Mouse (Mus musculus): ENCODE measurements around the gene Kncn. TPM values are rescaled to one million over a fixed set of nuclear protein-coding genes. Genes with fewer than 3 reads are reported as not detected.

Kncn gene
- total RNA-seq, 2 experiments from 2014 or later, result 0.26 to 0.55 TPM

DNA sequence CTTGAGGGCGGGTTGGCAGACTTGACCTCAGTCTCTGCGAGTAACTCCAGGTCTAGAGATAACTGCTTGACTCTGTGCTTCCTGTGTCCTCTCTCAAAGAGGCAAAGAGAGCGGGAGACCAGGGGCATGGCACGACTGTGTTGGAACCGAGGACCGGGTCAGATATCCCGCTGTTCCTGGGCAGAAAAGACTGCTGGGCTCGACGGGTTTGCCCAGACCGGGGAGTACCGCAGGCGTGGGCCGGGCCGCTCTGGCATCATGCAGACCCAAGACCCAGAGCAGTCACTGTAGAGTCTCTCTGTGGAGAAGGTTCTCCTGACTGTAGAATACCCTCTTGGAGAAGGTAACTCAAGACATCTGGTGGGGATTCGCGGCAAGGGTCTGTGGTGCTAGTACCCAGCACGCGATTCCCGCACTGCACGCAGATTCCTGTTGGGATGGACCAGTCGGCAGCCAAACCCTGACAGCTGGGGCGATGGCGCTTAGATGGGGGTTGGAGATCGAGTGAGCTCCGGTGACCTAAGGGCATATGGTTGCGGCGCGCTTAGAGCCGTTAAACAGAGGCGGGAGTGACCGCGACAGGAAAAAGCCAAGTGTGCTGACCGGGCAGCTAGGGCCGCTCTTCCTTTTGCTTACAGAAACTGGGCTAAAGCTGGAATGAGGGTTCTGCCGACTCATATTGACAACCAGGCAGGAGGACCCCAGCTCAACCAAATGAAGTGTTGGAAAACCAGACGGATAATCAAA lies 51.8 kb downstream of the Kncn start:
- no peak for DNase-seq (ENCODE audit: low spot score in 2 of 2)

DNA sequence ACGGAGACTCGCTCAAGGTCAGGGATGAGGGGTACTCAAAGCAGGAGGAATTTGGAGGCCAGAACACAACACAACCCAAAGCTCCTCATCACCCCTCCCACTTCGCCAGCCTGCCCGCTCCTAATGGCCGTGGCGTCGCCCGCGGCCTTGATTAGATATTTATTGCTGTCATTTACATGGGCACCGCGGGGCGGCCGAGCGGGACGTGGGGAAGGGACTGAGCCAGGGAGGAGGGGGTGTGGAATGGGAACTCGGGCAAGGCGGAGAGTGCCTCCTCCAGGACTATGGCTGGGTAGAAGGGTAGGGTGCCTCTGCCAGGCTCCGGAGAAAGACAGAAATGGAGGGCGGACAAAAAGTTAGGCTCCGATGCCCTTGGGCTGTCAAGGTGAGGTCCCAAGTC lies 52.4 kb downstream of the Kncn start:
- no peak for DNase-seq (ENCODE audit: low spot score in 2 of 2)

DNA sequence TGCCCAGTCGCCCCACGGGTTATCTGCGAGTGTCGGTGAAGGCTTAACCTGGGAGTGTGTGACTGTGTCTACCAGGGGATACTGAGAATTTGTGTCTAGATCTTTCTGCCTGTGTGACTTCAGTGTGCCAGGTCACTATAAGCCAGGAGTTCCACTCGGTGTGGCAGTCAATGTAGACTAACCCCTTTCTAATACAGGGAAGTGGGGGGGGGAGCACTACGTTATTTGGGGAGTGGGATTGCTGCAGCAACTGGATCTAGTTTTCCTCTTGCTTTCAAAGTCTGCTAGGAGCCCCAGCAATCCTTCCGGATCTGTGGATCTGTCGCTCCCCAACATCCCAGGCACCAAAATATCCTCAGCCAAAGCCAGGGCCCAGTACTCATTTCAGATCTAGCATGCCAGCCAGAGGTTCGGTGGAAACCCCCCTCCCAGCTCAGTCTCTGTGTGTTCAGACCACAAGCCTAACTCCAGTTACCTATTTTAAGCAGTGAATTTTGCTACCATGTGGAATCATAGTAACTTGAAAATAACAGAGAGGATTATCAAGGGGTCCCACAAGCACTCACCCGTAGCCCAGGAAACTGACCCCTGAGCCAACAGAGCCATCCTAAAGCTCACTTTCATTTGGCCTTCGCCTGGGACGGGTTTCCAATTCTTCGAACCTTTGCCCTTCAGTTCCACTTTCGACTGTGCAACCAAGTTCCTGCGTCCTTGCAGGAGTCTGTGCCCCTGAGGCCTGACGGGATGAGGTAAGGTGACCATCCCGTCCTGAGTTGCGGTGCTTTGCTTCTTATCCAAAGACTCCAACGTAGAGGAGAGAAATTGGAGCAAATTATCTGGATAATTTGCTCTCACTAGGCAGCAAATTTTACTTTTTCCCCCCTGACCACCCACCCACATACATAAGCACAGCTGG lies 53.1 kb downstream of the Kncn start:
- DNase-seq (ENCODE audit: low spot score in 2 of 2), result no peak

DNA sequence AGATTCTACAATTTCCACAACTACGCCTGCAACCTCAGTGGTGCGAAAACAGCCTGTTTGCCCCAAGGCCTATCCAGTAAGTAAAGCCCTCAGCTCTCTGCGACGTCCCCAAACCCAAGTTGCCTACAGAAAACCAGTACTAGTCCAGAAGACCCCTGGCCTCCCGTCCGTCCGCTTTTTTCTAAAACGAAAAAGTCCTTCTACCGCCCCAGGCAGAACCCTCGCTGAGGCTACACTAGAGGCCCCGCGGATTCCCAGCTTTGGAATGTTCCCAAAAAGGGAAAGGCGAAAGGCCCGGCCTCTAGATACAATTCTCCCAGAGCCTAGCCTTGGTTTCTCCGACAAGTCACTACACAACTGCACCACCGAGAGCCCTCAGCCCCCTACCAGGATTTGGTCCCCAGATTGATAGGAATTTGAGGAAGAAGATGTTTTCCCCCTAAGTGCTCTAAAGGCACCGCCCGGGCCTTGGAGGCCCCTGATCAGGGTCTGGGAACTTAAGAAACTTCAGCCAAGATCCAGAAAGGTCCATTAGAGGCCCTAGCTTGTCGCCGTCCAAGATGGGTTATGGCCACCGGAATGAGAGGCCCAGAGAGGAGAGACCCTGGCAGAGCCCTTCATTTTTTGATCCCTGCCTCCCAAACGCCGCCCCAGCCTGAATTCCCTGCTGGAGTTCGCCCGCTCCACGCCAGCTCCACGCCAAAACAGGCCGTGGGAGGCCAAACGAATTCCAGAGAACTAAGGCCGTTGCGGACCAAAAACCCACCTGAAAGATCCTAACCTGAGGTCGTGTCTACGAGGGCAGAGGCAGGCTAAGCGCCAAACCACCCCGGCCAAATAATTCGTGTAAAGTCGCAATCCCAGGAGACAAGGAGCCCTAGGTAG lies 54.3 kb downstream of the Kncn start:
- peak; percentile 21 to 62 for DNase-seq (ENCODE audit: low spot score in 2 of 2)

Other genes with a start within 250 kb of the Kncn start
- gene Cyp4b1, start 236.7 kb upstream of the Kncn start, total RNA-seq (2021), result 1 to 10 TPM; 1.6 to 2.5 TPM
- 10 to 100 TPM; 44.8 to 46.6 TPM for gene Efcab14, start 146.7 kb upstream of the Kncn start, total RNA-seq (2021)
- not detected for gene Tex38, start 103.4 kb upstream of the Kncn start, total RNA-seq (2021)
- 10 to 100 TPM; 35.2 to 37.8 TPM for gene Atpaf1, start 99.6 kb upstream of the Kncn start, total RNA-seq (2021)
- 1 to 10 TPM; 3.9 TPM for gene Mob3c, start 56.3 kb upstream of the Kncn start, total RNA-seq (2021)
- gene Mknk1, start 45.2 kb upstream of the Kncn start, total RNA-seq (2021), result 10 to 100 TPM; 42.8 to 46.9 TPM
- not detected for gene 6430628N08Rik, start 6.3 kb downstream of the Kncn start, total RNA-seq (2021)
- under 1 TPM; 0.14 to 0.21 TPM for gene Dmbx1, start 55.5 kb downstream of the Kncn start, total RNA-seq (2021)
- 100 to 1,000 TPM; 123 to 126 TPM for gene Faah, start 133.5 kb downstream of the Kncn start, total RNA-seq (2021)
- 10 to 100 TPM in 1 of 2 experiments, 1 to 10 TPM in 1; 9.0 to 10.8 TPM for gene Nsun4, start 169.5 kb downstream of the Kncn start, total RNA-seq (2021)
- gene Uqcrh, start 190.7 kb downstream of the Kncn start, total RNA-seq (2021), result 100 to 1,000 TPM; 428 to 464 TPM
- gene Lrrc41, start 190.9 kb downstream of the Kncn start, total RNA-seq (2021), result 10 to 100 TPM; 46.9 to 49.4 TPM
- gene Rad54l, start 239.3 kb downstream of the Kncn start, total RNA-seq (2021), result 1 to 10 TPM; 1.2 TPM
- gene Pomgnt1, start 239.4 kb downstream of the Kncn start, total RNA-seq (2021), result 10 to 100 TPM; 71.8 to 72.1 TPM